Comparison of ENCODE assay signal across 16 mouse cellular contexts in genomic region chr6:123424413-123424812, GRCm38 (mm10). TPM values are rescaled to one million over a fixed set of nuclear protein-coding genes. Genes with fewer than 3 reads are reported as not detected.
"Had no signal": no experiment of that assay in that cellular context is flagged by ENCODE, and none has a peak within 500 bp of the region (broad histone marks: within the 10 kb centered on the region; RNA-seq: fewer than 3 reads in every experiment).

No protein-coding gene starts in this region.

RNA-seq across cellular contexts. Expression of gene Vmn2r20, which starts 6.5 kb away (rescaled TPM):
- polyA plus RNA-seq: liver, embryonic 13.5 days; liver, postnatal 0 days; lung, adult 2 months; lung, embryonic 15.5 days; lung, postnatal 0 days; macrophage; midbrain, embryonic 10.5 days; midbrain, embryonic 12.5 days; midbrain, embryonic 14.5 days; midbrain, embryonic 16.5 days; neural tube, embryonic 12.5 days; neural tube, embryonic 14.5 days; small intestine, adult 2 months; stomach, embryonic 14.5 days; stomach, embryonic 16.5 days; thymus, postnatal 0 days had no signal
